Mouse (Mus musculus): Measurements from ENCODE around the gene Ccdc36.

Gene Ccdc36

DNA sequence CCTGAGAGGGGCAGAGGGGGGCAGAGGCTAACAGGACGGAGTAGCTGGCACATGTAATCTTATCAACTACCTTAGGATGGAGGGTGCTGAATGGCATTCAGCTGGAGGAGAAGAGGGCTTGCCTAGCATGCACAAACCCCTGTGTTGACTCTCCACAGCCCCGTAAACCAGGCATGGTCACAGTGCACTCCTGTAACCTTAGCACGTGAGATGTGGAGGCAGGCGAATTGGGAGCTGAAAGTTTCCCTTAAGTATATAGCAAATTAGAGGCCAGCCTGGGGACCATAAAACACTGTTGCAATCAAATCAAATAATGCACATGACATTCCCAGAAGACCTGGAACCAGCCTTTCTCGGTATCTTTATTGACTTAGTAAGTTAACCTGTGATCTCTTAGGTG, 49.5 kb downstream of the Ccdc36 start:
- in situ Hi-C loops (cut with MboI, MseI): loop anchor here (5.0 kb wide), 1 partner anchor 154 kb away; no protein-coding TSS in a partner anchor

DNA sequence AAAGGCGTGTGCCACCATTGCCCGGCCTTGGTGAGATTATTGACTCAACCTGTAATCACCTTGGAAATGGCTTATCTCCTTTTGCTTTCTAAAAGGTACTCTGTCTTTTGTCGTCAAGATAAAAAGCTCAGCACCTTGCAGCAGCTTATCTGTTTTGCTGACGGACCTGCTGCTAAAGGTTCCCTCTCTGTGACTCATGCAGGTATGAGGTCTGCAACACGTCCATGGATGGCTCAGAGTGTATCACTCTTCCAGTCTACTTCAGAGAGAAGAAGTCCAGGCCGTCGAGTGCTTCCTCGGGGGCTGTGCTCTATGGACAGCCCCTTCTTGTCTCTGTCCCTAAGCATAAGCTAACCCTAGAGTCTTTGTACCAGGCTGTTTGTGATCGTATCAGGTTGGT, 50.0 kb downstream of the Ccdc36 start:
- in situ Hi-C loops (cut with MboI, MseI): loop anchor here (5.0 kb wide), 1 partner anchor 154 kb away; no protein-coding TSS in a partner anchor
